Mouse (Mus musculus): Measurements from ENCODE around the gene Ccdc89. TPM values are rescaled to one million over a fixed set of nuclear protein-coding genes. Genes with fewer than 3 reads are reported as not detected.

Ccdc89 gene
- total RNA-seq, 2 experiments from 2014 or later: 0.09 to 0.11 TPM

DNA sequence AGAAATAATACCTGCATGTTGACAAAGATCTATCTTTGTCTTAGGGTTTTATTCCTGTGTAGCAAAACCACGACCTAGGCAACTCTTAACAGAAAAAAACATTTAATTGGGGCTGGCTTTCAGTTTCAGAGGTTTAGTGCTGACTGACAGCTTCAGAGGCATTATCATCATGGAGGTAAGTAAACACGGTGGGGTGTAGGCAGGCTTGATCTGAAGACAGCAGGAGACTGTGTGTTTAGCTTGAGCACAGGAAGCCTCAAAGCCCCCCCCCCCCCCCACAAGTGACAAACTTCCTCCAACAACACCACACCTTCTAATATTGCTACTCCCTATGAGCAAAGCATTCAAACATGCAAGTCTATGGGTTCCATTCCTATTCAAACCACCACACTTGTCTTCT is 47.1 kb downstream of the Ccdc89 start:
- DNase-seq (ENCODE audit: low spot score): no peak

DNA sequence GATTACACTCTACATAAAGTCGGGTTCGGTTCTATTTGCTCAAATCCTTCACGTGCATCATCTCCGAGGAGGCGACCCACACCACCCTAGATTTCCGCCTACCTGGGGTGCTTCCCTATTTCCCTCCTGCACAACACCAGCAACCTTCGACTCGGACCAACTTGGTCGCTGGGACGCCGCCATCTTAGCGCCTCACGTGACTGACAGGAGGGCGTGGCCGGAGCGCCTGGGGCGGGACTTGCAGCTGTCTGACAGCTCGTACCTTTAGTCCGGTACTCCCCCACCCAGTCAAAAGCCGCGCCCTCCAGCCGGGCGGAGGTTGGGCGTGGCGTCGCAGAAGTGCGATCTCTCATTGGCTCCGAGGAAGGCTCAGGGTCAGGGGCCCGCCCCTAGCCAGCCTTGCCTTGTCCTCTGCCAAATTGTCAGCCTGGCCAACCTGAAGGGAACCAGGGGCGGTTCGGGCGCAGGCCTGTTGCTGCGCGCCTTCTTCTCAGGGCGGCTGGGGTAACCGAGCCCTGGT is 49.5 kb downstream of the Ccdc89 start, which contains the start of gene Tmem126b:
Tmem126b (minus strand) TSS at position 209 of the 520 bp plus-strand sequence.
- DNase-seq (ENCODE audit: low spot score): peak; percentile 99

DNA sequence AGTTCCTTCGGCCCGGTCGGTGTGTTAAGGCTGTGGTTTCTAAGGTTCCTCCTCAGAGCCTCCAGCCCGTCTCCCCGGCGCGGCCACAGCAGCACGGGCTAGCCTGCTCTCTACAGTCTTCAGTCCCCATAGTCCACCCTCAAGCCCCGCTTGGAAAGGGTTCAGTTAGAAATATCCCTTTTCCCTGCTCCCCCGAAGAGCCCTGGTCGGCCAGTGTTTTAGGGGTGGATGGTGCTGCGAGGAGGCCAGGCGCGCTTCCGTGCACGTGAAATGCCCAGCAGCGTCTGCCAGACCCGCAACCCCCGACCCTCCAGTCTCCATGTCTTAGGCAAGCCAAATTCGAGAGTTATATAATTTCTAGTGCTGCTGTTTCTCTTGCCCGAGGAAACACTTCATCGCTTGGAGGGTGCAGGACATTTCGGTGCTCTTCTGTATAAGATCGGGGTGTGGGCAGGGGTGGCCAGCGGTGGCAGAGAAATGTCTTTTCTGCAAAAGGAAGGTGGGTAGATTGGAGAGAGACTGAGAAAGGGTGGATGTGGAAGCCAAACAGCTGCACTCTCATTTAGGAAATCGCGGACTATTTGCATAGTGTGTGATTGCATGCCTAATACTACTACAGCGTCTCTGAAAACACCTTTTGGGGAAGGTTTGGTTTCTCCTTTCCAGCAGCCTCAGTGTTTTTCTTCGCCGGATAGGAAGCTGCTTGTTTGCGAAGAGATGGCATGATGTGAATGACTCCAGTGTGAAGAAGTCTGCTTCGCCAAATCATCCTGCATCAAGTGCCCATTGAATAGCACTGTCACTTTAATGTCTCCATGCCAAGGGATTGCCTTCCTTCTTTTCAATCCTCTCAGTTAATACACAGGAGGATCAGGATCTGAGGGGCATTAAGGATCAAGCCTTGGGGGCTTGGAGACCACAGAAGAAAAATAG is 50.2 kb downstream of the Ccdc89 start, which contains the start of gene Dlg2:
Dlg2 (plus strand) TSS at position 360 of the 933 bp plus-strand sequence.
- no peak for DNase-seq (ENCODE audit: low spot score)

Other genes with a start within 250 kb of the Ccdc89 start
- gene Ccdc83, start 160.8 kb upstream of the Ccdc89 start, total RNA-seq (2021): not detected
- gene Sytl2, start 124.3 kb upstream of the Ccdc89 start, total RNA-seq (2021): 1 to 10 TPM; 3.4 to 3.7 TPM
- 10 to 100 TPM; 12.5 to 13.6 TPM for gene Crebzf, start 16.2 kb downstream of the Ccdc89 start, total RNA-seq (2021)
- gene Tmem126a, start 30.7 kb downstream of the Ccdc89 start, total RNA-seq (2021): 100 to 1,000 TPM; 104 to 105 TPM
- 10 to 100 TPM; 19.6 to 19.8 TPM for gene Tmem126b, start 49.4 kb downstream of the Ccdc89 start, total RNA-seq (2021)
- 1 to 10 TPM in 1 of 2 experiments, under 1 TPM in 1; 0.50 to 1.5 TPM for gene Dlg2, start 50.1 kb downstream of the Ccdc89 start, total RNA-seq (2021)

Data from gastrocnemius, adult 18-20 months (tissue).